Mouse (Mus musculus): ENCODE measurements around the gene Ick. TPM values are rescaled to one million over a fixed set of nuclear protein-coding genes. Genes with fewer than 3 reads are reported as not detected.

The Ick gene
- polyA plus RNA-seq, 1 experiment from 2014 or later, result 7.3 TPM

GRCm38 (mm10) chr9:78112770-78113537, 4.0 kb downstream of the Ick start:
- WGBS (ENCODE audit: missing documents), result 2% methylated on average over 40 of the region's 47 CpGs
- H3K27ac ChIP-seq, result no peak overlapping the region
- H3K79me2 ChIP-seq (ENCODE audit: inconsistent target), result peaks cover under 1% of the 10 kb centered on the region; the same call in 1 of the 2 replicates
- no peaks in the 10 kb centered on the region for H3K36me3 ChIP-seq (ENCODE audit: inconsistent target)
- peak overlapping the region; percentile 50 for H3K4me3 ChIP-seq (ENCODE audit: inconsistent target)

- WGBS (ENCODE audit: missing documents), result 3% methylated on average over 14 of the region's 14 CpGs
- Histone ChIP-seq H3K27ac (no peak overlapping the region), H3K4me3 (ENCODE audit: inconsistent target) (peak overlapping the region; percentile 50)
These were observed 4.5 kb downstream of the Ick start for GRCm38 (mm10) chr9:78113538-78113885.

GRCm38 (mm10) chr9:78115746-78116145, 6.8 kb downstream of the Ick start:
- WGBS (ENCODE audit: missing documents), result 87% methylated on average over 9 of the region's 9 CpGs

More at GRCm38 (mm10) chr9:78113538-78113885, 4.5 kb downstream of the Ick start:
- no peaks in the 10 kb centered on the region for H3K36me3 ChIP-seq (ENCODE audit: inconsistent target)
- H3K79me2 ChIP-seq (ENCODE audit: inconsistent target), result no peaks in the 10 kb centered on the region

GRCm38 (mm10) chr9:78117690-78118089, 8.7 kb downstream of the Ick start:
- WGBS (ENCODE audit: missing documents), result 93% methylated on average over 2 of the region's 2 CpGs
- Histone ChIP-seq H3K79me2 (ENCODE audit: inconsistent target) (no peaks in the 10 kb centered on the region), H3K4me3 (ENCODE audit: inconsistent target) (no peak overlapping the region), H3K36me3 (ENCODE audit: inconsistent target) (no peaks in the 10 kb centered on the region), H3K27ac (no peak overlapping the region)

More at GRCm38 (mm10) chr9:78115746-78116145, 6.8 kb downstream of the Ick start:
- Histone ChIP-seq H3K27ac (no peak overlapping the region), H3K79me2 (ENCODE audit: inconsistent target) (no peaks in the 10 kb centered on the region), H3K4me3 (ENCODE audit: inconsistent target) (no peak overlapping the region), H3K36me3 (ENCODE audit: inconsistent target) (no peaks in the 10 kb centered on the region)

GRCm38 (mm10) chr9:78121358-78121757, 12.4 kb downstream of the Ick start:
- Histone ChIP-seq H3K79me2 (ENCODE audit: inconsistent target) (no peaks in the 10 kb centered on the region), H3K4me3 (ENCODE audit: inconsistent target) (no peak overlapping the region), H3K36me3 (ENCODE audit: inconsistent target) (no peaks in the 10 kb centered on the region), H3K27ac (no peak overlapping the region)
- 88% methylated on average over 8 of the region's 8 CpGs for WGBS (ENCODE audit: missing documents)

- Histone ChIP-seq H3K4me3 (ENCODE audit: inconsistent target) (no peak overlapping the region), H3K79me2 (ENCODE audit: inconsistent target) (no peaks in the 10 kb centered on the region), H3K36me3 (ENCODE audit: inconsistent target) (no peaks in the 10 kb centered on the region), H3K27ac (no peak overlapping the region)
- WGBS (ENCODE audit: missing documents), result 92% methylated on average over 6 of the region's 6 CpGs
These were observed 13.0 kb downstream of the Ick start for GRCm38 (mm10) chr9:78121985-78122384.

- H3K4me3 ChIP-seq (ENCODE audit: inconsistent target), result no peak overlapping the region
- H3K27ac ChIP-seq, result no peak overlapping the region
- no peaks in the 10 kb centered on the region for H3K36me3 ChIP-seq (ENCODE audit: inconsistent target)
- H3K79me2 ChIP-seq (ENCODE audit: inconsistent target), result no peaks in the 10 kb centered on the region
- 89% methylated on average over 7 of the region's 7 CpGs for WGBS (ENCODE audit: missing documents)
These were observed 14.1 kb downstream of the Ick start for GRCm38 (mm10) chr9:78122939-78123712.

- Histone ChIP-seq H3K79me2 (ENCODE audit: inconsistent target) (no peaks in the 10 kb centered on the region), H3K36me3 (ENCODE audit: inconsistent target) (no peaks in the 10 kb centered on the region), H3K27ac (no peak overlapping the region), H3K4me3 (ENCODE audit: inconsistent target) (no peak overlapping the region)
- 51% methylated on average over 6 of the region's 6 CpGs for WGBS (ENCODE audit: missing documents)
These were observed 15.3 kb downstream of the Ick start for GRCm38 (mm10) chr9:78124297-78124696.

- 99% methylated on average over 6 of the region's 6 CpGs for WGBS (ENCODE audit: missing documents)
- no peak overlapping the region for H3K4me3 ChIP-seq (ENCODE audit: inconsistent target)
- no peak overlapping the region for H3K27ac ChIP-seq
- H3K36me3 ChIP-seq (ENCODE audit: inconsistent target), result no peaks in the 10 kb centered on the region
- H3K79me2 ChIP-seq (ENCODE audit: inconsistent target), result no peaks in the 10 kb centered on the region
These were observed 17.0 kb downstream of the Ick start for GRCm38 (mm10) chr9:78126007-78126406.

- Histone ChIP-seq H3K79me2 (ENCODE audit: inconsistent target) (no peaks in the 10 kb centered on the region), H3K27ac (no peak overlapping the region), H3K36me3 (ENCODE audit: inconsistent target) (no peaks in the 10 kb centered on the region), H3K4me3 (ENCODE audit: inconsistent target) (no peak overlapping the region)
- WGBS (ENCODE audit: missing documents), result 93% methylated on average over 10 of the region's 10 CpGs
These were observed 17.7 kb downstream of the Ick start for GRCm38 (mm10) chr9:78126643-78127042.

- Histone ChIP-seq H3K27ac (no peak overlapping the region), H3K36me3 (ENCODE audit: inconsistent target) (no peaks in the 10 kb centered on the region), H3K79me2 (ENCODE audit: inconsistent target) (no peaks in the 10 kb centered on the region), H3K4me3 (ENCODE audit: inconsistent target) (no peak overlapping the region)
- 98% methylated on average over 7 of the region's 7 CpGs for WGBS (ENCODE audit: missing documents)
These were observed 26.7 kb downstream of the Ick start for GRCm38 (mm10) chr9:78135658-78136057.

- Histone ChIP-seq H3K36me3 (ENCODE audit: inconsistent target) (no peaks in the 10 kb centered on the region), H3K27ac (no peak overlapping the region), H3K79me2 (ENCODE audit: inconsistent target) (no peaks in the 10 kb centered on the region), H3K4me3 (ENCODE audit: inconsistent target) (no peak overlapping the region)
- WGBS (ENCODE audit: missing documents), result 58% methylated on average over 9 of the region's 9 CpGs
These were observed 29.2 kb downstream of the Ick start for GRCm38 (mm10) chr9:78138044-78138676.

- no peak overlapping the region for H3K27ac ChIP-seq
- no peak overlapping the region for H3K4me3 ChIP-seq (ENCODE audit: inconsistent target)
- no peaks in the 10 kb centered on the region for H3K36me3 ChIP-seq (ENCODE audit: inconsistent target)
- H3K79me2 ChIP-seq (ENCODE audit: inconsistent target), result no peaks in the 10 kb centered on the region
- 89% methylated on average over 4 of the region's 4 CpGs for WGBS (ENCODE audit: missing documents)
These were observed 30.5 kb downstream of the Ick start for GRCm38 (mm10) chr9:78139463-78139862.

- 87% methylated on average over 4 of the region's 4 CpGs for WGBS (ENCODE audit: missing documents)
- Histone ChIP-seq H3K4me3 (ENCODE audit: inconsistent target) (no peak overlapping the region), H3K27ac (no peak overlapping the region), H3K36me3 (ENCODE audit: inconsistent target) (no peaks in the 10 kb centered on the region), H3K79me2 (ENCODE audit: inconsistent target) (no peaks in the 10 kb centered on the region)
These were observed 37.1 kb downstream of the Ick start for GRCm38 (mm10) chr9:78146099-78146498.

GRCm38 (mm10) chr9:78146627-78147026, 37.6 kb downstream of the Ick start:
- Histone ChIP-seq H3K4me3 (ENCODE audit: inconsistent target) (no peak overlapping the region), H3K79me2 (ENCODE audit: inconsistent target) (no peaks in the 10 kb centered on the region), H3K36me3 (ENCODE audit: inconsistent target) (no peaks in the 10 kb centered on the region), H3K27ac (no peak overlapping the region)
- WGBS (ENCODE audit: missing documents), result 91% methylated on average over 6 of the region's 6 CpGs

Measured in macrophage (primary cell).